Mouse (Mus musculus) testis, adult 2 months (tissue): ENCODE data around the gene Stat3.

ENCODE experiments used
- CTCF ChIP-seq: fragments of 200-500 bp; IDR thresholded peaks from 2 replicates; pipeline ENCODE4 v1.5.1; 2012; ENCODE audit warnings: low read depth, mild to moderate bottlenecking, inconsistent platforms, low read length, moderate library complexity; ENCODE audit not compliant: control insufficient read depth, insufficient read depth, insufficient replicate concordance
- POLR2A ChIP-seq: fragments of 200-500 bp; IDR thresholded peaks from 2 replicates; pipeline ENCODE4 v1.6.1; 2012; ENCODE audit warnings: low read depth, mild to moderate bottlenecking, inconsistent platforms, low read length, moderate library complexity; ENCODE audit not compliant: control insufficient read depth

- TF ChIP-seq CTCF (no peak), POLR2A (no peak)
These were observed 18.7 kb upstream of the Stat3 start for GRCm38 (mm10) chr11:100957915-100958469.
